Mouse (Mus musculus) lung, postnatal 36 days (tissue): Measurements from ENCODE around the gene Cdh13.

ENCODE experiments used
- DNase-seq: peaks from one replicate; pipeline ENCODE4 v3.0.0; 2022; ENCODE audit warnings: mixed read lengths

Cdh13 gene

DNA sequence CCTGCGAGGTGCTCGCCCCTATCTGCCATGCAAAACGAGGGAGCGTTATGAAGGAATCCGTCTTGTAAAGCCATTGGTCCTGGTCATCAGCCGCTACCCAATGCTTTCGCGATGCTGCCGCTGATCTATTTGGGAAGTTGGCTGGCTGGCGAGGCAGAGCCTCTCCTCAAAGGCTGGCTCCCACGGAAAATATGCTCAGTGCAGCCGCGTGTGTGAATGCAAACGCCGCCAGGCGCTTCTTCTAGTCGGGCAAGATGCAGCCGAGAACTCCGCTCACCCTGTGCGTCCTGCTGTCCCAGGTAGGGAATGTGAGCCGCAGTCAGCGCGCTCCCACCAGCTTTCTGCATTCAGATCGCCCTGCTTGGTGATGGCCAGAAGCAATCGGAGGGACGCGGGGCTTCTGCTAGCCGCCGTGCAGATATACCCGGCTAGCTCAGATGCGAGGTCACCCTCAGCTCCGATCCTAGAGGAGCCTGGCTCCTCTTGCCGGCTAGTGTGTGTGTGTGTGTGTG is at the start of gene Cdh13:
Cdh13 (plus strand) TSS at position 134 of the 512 bp plus-strand sequence.
- no peak for DNase-seq

DNA sequence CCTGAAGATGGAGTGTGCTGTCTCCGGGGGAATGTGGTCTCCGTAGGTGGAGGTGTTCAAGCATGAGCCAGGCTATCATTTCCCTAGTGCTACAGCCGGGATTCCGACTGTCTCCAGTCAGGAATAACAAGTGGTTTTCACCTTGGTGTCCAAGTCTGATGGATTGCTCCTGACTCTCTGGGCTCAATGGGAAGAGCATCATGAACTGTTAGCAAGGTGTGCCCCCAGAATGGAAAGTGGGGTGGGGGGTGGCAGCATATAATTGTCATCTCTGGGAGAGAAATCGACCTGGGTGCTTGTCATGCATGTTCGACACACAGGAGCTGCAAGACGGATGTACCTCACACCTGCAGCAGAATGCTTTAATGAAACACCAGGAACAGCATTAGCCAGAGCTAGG is 47.9 kb upstream of the Cdh13 start:
- no peak for DNase-seq

DNA sequence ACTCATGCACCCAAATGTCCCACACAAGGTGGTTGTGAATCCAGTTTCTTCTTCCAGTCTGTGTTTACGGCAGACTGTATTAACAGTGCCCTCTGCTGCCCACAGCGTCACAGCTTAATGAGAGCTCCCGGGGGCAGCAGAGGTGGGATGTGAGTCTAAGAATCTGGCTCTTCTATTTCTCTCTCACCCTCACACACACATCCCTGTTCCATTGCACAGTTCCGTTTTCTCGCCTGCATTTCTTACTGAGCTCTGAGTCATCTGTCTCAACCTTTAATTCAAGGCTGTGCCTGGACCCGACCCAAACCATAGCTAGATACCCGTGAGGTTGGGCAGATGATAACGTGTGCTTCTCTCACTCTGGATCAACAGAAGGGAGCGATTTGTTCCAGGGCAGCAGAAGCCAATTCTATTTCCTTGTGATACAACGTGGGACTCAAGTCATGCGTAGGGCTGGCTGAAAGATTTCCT is 46.3 kb upstream of the Cdh13 start:
- DNase-seq = no peak

DNA sequence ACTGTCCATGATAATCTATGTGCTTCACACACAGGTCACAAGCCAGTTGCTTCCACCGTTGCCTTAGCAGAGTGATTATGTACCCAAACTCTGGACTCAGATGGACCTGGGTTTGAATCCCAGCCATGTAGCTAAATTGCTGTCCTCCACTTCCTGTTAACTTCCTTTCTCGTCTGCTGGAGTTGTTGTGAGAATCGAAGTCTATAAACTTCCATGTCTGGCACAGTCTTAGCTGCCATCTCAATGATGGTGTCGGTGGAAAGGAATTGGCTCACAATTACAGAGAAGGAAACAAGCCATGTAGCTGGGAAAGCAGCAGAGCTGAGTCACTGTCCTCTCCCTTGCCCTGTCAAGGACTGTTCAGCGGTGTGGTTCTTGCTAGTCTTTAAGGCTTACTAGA is 45.4 kb upstream of the Cdh13 start:
- no peak for DNase-seq

DNA sequence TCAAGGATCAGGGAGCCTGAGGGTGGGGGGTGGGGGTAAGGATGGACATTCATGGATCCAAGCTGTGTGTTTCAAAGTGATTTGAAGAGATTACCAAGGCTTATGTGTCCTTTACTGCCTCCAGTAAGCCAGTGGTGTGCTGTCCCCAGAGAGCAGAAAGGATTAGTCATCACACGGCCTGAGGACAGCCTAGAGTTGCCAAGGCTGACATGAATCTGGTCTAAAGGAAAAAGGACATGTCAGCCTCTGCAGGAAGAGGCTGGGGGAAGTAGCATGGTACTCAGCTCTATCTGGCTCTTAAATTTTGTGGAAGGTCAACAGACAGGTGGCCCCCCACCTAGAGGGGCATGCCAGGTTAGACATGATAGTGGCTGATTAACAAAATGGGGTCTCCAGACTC is 44.3 kb upstream of the Cdh13 start:
- DNase-seq = no peak

DNA sequence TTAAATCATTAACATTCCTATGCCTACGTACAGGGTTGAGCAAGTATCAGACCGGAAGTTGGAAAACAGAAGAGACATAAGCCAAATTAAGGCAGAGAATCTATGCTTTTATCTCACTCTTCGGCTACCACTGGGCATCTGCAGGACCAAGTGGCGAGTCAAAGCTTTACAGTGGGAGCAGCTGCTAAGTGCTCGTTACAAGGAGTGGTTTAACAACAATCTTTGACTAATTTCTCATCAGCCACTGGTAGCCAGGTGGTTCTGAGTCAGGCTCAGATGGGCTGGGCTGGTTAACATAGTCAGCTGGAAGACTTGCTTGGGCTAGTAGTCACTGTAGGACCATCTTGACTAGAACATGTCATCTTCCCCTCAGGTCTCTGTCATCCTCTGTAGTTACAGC is 34.2 kb upstream of the Cdh13 start:
- DNase-seq = no peak

DNA sequence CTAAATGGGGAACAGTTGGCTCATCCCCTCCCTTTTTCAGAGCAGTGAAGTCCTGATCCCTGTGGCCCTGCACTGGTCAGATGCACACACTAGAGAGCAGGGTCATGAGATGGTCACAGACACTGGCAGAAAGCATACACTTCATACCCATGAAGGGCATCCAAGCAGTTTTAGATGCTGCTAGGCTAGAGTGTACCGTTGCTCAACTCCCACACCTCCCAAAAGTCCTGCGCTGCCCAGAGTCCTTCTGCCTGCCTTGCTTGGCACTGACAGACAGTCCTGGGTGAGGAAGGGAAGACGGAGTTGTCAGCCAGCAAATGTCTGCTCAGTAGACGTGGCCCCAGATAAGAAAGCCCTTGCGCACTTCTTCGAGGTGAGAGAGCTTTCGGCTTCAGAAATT is 33.6 kb upstream of the Cdh13 start:
- DNase-seq = no peak

DNA sequence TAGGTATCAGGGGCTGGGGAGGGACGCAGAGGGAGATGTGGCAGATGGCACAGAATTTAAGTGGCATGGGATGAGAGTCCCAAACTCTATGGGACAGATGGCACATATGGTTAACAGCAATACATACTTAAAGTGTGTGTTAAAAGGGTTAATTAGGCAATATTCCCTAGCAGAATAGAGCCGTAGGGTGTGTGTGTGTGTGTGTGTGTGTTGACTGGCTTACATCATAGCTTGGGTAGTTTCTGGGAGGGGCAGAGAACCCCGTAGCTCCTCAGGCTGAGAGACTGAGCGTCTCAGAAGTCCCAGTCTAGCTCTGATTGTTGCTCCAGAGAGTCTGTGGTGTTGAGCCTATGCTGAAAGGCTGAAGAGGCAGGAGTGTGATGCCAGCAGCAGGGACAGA is 20.4 kb upstream of the Cdh13 start:
- DNase-seq = no peak

DNA sequence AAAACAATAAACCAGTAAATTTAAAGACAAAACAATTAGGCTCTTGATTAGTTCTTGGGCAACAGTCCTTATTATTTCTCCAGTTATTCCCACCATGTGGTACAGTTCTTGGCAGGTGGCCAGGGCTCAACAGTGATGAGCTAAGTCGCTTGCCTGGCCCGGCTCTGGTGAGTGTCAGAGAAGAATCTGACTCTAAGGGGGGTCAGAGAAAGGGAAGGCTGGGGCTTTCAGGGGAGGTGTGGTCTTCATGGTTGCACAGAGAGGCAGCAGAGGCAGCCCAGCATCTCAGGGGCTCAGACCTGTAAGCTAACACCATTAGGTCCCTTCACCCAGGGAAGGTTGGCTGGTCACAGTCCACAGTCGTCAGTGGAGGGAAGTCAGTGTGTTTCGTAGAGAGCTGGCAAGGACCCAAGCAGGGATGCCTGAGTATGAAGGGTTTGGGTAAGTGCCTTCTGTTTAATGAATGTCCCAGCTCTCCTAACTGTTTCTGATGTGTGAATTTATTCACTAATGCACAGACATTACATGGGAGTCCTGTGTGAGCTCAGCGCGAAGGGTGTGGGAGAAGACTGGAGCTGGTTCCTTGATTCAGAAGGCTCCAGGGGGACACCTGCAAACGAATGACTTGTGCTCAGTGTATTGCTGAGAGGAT is 12.7 kb upstream of the Cdh13 start:
- no peak for DNase-seq

DNA sequence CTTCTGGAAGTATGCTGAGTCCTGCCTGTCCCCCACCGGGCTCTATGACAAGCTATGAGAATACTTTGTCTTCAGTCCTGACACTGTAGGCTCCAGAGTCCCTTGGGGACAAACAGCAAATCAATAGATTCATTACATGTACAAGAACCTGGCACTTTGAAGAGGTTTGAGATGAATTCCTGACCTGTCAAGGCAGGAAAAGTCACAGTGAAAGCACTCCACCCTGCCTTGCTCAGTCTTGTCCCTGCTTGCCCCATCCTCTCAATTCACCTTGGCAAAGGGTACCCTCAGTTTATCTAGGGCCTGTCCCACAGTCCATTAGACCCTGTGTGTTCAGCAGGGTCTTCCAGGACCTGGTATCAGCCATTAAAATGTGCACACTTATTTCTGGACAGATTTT is 11.0 kb upstream of the Cdh13 start:
- DNase-seq = no peak

DNA sequence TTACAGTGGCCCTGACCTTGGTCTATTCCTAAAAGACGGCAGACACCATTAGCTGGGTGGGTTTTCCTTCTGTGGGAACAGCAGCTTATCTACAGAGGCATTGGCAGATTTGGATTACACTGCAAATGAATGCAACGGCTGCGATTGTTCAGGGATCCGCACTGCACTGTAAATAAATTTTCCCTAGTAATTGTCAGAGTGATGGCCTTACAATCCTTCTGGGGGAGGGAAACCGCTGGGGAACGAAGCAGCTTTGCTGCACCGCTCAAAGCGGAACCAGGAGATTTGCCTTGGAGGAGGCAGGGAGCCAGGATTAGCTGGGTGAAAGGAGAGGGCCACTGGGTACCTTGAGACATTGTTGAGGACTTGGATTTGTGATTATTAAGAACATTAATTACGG is 9.3 kb upstream of the Cdh13 start:
- DNase-seq = no peak

DNA sequence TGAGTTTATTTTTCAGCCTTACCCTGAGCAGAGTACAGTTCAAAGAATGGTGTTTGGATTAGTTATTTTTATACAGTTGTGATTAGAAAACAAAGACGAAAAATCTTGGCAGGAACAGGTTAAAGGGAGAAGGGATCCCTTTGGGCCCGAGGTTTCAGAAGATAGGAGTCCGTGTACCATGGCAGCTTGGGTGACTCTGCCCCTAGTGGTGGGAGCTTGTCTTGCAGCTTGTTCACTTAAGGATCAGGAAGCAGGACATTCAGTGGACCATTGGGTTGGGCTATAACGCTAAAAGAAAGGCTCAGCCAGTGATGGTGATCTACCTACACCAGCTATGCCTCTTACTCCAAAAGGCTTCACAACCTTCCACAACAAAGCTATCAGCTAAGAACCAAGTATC is 8.8 kb upstream of the Cdh13 start:
- peak; percentile 78 for DNase-seq

DNA sequence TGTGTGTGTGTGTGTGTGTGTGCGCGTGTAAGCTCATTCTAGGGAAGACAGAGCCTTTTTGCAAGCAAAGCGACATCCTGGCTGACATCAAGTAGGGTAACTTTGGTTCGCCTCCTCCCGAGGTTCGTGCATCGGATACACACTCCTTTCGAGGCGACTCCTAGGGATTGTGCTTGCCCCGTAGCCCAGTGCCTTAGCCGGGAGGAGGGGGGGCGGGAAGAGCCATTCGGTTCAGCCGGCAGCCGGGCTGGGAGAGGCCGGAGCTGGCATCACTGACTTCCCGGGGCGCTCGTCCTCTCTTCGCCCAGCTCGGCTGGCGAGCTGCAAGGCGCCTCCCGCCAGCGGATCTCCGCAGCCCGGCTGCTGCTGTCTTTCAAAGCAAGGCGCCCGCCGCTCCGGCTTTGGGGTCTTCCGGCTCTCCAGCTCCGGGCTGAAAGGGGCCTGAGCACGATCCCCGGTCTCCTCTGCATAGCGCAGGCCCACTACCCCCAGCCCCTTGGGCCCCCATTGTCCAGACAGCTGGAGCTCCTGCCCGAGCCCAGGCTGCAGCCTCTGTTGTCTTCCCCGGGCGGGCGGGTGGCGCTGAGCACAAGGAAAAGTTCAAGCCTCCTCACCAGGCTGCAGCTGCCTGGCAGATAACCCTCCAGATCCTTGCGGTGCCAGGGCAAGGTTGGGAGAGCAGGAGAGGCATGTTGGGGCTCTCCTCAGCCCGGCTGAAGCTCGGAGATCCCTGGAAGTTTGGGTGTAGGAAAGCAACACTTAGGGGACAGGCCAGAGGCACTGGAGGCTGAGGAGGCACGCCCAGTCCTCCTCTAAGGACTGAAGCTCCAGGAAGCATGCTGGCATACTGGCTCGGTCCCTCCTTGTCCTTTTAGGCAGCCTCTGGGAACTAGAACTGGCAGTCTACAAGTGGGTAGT is 838 bp downstream of the Cdh13 start:
- no peak for DNase-seq

DNA sequence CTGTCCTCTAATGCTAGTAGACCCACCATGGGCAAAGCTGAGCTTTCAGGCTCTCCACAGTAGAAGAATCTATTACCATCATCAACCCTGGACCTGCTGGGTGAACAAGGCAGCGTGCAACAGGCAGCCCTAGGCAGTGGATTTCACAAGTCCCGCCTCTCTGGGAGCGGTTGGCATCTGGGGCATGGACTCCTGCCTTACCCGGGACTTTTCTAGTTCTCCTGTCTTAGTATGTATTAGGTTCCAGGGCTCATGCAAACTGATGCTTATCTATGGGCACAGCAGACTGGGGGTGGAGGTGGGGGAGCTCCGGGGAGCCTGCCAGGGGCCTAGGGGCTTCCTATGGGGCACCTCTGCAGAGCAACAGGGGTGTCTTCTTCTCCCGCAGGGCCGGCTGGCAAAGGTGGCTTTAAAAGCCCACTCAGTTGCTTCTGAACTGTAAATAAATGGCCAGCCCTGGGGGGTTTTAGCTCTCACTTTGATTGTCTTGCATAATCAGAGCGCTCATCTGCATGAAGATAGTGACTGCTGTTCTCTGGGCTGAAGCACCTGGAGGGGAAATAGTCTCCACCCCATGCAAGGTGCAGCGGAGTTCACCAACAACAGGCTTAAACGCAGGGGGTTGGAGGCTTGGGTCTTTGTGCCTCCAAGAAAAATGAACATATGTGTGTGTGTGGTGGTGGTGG is 2.2 kb downstream of the Cdh13 start:
- no peak for DNase-seq

DNA sequence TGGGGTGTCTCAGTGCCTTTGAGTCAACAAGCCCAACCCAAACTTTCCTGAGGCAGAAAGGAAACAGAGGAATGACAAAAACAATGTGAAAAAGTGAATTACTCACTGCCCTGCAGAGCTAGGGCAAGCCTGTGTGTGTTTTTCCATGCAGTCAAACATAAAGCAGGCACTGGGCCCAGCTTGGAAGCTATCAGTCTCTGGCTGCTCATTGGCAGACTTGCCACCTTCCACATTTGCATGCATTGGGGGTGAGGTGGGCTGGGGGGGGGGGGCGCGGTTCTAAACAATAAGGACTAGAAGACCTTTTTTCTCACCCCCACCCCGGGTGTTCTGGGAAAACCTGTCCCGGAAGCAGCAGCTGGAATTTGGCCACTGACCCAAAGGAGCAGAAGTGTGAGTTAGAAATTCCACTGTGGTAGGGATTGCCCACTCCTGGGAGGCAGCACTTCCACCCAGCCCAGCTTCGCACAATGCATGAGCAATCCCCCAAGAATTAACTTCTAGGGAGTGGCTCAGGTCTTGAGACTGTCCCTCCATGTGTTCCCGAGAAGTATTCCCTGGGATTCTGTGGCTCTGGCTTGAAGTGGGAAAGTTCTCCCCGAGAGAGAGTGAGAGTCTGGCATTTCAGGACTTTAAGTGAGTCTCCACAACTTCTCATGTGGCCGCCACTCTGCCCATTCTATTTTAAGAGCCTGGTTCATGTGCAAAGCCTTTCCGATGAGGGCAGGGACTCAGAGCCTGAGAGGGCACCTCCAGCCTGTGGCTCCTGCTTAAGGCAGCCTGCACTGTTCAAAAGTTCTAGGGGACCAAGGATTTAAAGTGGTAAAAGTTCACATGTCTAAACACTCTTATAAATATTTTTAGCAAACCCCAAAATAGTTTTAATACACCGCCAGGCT is 3.0 kb downstream of the Cdh13 start:
- DNase-seq = peak; percentile 35

DNA sequence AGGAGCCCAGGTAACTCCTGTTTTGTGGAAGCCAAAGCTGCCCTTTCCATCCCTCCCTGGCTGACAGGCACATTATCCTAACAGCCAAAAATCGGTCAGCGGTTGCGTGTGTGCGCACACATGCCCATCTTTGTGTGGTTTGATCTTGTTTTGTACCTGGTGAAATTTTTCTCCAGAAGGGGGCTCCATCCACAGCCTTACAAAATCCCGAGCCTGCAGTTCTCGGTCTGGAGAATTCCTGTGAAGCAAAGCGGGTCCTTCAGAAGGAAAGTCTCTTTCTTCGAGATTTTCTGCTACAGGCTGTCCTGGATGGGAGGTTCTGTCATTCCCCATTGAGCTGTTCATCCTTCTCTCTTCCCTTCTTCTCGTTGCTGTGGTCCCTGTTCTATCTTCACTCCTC is 4.0 kb downstream of the Cdh13 start:
- peak; percentile 15 for DNase-seq

DNA sequence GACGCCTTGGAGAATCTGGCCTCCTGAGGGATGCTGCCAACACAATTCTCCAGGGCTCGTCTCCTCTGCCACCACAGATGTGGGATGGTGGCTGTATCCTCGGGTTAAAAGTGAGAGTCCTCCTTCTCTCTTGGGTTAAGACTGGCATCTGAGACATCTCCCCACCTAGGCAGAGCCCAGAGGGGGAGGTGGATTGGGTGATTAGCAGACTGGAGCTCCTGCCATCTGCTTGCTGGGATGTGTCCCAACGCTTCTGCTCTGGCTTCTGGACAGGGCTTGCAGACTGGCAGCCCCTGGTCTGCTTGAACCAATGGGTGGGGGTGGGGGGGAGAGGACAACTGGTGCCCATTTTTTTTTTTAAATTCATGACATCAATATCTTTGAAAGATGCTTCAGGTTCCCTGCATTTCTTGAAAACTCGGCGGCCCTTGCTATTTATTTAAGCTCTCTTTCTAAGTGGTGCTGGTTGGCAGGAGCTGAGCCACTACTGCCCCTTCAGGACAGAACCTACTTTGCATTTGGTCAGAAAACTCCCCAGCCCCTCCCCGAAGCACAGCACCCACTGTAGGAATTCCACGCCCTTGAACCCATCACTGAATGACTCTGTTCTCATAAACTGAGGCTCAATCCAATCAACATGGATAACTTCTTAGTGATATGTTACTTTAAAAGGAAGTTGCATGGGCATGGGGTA is 4.9 kb downstream of the Cdh13 start:
- DNase-seq = no peak

DNA sequence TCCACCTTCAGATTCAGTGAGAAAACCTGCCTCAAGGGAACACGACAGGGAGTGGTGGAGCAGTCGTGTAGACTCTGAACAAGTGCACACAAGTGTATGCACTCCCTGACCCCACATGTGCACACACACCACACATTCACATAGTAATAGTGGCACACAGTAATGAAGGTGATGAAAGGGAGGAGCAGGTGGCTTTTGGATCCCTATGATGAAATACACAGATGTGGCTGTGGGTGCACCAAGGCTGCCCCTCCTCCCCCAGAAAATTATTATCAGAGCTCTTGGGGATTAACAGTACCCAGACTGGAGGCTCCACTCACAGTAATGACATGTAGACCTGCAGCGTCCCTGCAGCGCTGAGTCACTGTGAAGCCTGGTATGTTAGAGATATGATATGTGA is 5.6 kb downstream of the Cdh13 start:
- no peak for DNase-seq

DNA sequence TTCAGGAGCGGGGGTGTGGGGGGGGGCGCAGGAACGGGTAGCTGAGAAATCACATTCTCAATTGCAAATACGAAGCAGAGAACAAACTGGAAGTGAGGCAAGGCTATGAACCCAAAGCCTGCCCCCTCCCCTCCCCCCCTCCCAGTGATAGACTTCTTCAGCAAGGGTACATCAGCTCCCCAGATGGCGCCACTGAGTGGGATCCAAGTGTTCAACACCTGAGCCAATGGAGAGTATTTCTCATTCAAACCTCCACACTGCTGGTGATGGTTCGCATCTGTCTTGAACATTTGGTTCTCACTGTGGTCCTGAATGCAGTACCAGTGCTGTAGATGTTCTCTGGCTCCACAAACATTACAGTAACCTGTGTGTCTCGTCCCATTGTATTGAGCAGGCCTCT is 6.0 kb downstream of the Cdh13 start:
- no peak for DNase-seq

DNA sequence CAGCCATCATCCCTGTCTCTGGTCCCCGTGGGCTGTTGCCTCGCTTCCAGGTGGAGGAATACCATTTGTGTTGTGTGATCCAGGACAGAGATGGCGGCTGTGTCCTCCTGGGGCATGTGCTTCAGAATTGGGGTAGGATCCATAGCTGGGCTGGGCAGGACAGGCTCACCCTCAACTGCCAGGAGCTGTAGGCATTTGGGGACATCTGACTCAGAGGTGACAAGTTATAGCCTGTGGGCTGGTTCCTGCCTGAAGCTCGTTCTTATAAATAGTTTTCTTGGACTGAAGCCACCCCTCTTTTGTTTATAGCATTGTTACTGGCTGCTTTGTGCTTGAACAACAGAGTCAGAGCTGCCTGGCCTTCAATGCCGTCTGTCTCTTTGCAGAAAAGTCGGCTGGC is 6.7 kb downstream of the Cdh13 start:
- no peak for DNase-seq

DNA sequence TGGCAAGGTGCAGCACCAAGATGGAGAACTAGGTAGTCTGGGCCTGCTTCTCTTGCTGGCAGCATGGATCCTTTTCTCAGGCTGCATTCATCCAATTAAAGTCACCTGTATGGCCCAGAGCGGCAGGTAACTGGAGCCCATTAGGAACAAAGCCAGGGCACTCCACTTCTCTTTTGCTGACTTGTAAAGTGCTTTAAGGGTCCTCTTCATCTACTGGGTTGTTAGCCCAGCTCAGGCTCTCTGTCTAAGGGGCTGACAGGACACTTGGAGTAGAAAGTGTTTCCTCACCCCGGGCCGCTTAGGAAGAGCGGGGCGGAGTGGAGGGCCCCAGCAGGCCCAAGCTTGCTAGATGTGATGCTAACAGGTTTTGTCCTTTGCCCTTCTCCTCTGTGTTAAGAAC is 12.9 kb downstream of the Cdh13 start:
- peak; percentile 46 for DNase-seq

DNA sequence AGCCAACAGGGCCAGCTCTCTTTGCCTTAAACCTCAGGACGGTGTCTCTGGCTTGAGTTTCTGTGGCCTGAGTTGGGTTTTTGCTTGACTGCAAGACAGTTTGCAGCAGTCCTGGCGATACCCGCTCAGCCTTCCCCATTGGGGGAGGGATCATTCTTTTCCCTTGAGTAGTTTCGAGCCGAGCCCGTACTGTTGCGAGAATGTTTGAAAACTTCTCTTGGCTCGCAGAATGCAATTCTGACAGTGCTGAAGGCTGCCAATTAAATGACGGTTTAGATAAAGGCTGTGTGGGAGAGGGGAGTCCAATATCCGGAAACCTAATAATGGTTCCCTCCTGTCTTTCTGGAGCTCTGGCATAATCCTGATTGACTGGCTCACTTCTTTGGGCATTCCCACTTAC is 23.4 kb downstream of the Cdh13 start:
- no peak for DNase-seq
